Mouse (Mus musculus): ENCODE measurements around the gene Spata33. TPM values are rescaled to one million over a fixed set of nuclear protein-coding genes. Genes with fewer than 3 reads are reported as not detected.
"Not testable (repeated sequence)": the region's sequence is repeated elsewhere in the genome, so short reads cannot be mapped to it uniquely, and the experiment has no call there.

The Spata33 gene
- polyA plus RNA-seq, 1 experiment from 2014 or later: 3.3 TPM

- H3K4me2 ChIP-seq (ENCODE audit: low read depth, low read length); H3K4me3 ChIP-seq (replicated peaks; ENCODE audit: low read length); H3K27me3 ChIP-seq (ENCODE audit: control insufficient read depth, insufficient read depth, low read length); H3K9ac ChIP-seq (ENCODE audit: low read length); H3K27ac ChIP-seq (ENCODE audit: low read length); H3K9me3 ChIP-seq (replicated peaks; ENCODE audit: control insufficient read depth, low read length); H3K36me3 ChIP-seq (ENCODE audit: control insufficient read depth, insufficient read depth, low read length); H3K4me1 ChIP-seq (ENCODE audit: control insufficient read depth, insufficient read depth, low read length); ATAC-seq (ENCODE audit: insufficient read depth, low FRiP score): not testable (repeated sequence)
- 69% methylated on average over 5 of the region's 5 CpGs for WGBS
Observed at GRCm38 (mm10) chr8:123197016-123197415, 15.6 kb upstream of the Spata33 start.

DNA sequence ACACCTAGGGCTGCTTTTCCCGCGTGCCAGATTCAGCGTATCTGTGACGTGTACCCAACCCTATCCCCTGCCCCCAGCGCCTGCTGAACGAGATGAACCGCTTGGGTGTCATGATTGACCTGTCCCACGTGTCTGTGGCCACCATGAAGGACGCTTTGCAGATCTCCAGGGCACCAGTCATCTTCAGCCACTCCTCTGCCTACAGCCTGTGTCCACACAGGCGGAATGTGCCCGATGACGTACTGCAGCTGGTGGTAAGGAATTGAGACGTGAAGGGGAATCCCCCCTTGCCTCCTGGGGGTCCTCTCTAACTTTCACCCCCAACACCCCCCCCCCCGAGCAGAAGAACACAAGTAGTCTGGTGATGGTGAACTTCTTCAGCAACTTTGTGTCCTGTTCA lies 12.8 kb upstream of the Spata33 start:
- Histone ChIP-seq H3K4me1 (ENCODE audit: control insufficient read depth, insufficient read depth, low read length) (no peaks in the 10 kb centered on the region), H3K9me3 (replicated peaks; ENCODE audit: control insufficient read depth, low read length) (no peaks in the 10 kb centered on the region), H3K4me3 (replicated peaks; ENCODE audit: low read length) (no peak overlapping the region), H3K36me3 (ENCODE audit: control insufficient read depth, insufficient read depth, low read length) (no peaks in the 10 kb centered on the region), H3K9ac (ENCODE audit: low read length) (no peak overlapping the region), H3K27ac (ENCODE audit: low read length) (no peak overlapping the region), H3K27me3 (ENCODE audit: control insufficient read depth, insufficient read depth, low read length) (no peaks in the 10 kb centered on the region), H3K4me2 (ENCODE audit: low read depth, low read length) (no peak overlapping the region)
- ATAC-seq (ENCODE audit: insufficient read depth, low FRiP score): no peak
- WGBS: 50% methylated on average over 14 of the region's 14 CpGs

DNA sequence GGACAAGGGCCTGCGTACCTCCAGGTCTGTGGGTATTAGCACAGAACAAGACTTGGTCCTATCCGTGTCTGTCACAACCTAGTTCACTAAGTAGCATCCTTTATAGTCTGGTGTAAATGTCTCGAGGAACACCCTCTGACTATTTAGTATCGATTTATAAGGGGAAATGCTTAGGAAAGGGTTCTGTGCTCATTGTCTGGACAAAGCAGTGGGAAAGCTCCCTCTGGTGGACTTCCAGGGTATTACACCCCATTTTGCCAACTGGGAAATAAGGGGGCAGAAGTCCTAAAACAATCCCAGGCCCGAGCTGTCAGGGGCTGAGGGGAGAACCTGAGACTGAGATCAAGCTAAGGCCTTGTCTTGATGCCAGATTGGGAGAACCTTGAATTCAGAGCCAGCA lies 10.3 kb upstream of the Spata33 start:
- WGBS: 21% methylated on average over 5 of the region's 5 CpGs
- Histone ChIP-seq H3K36me3 (ENCODE audit: control insufficient read depth, insufficient read depth, low read length) (no peaks in the 10 kb centered on the region), H3K4me1 (ENCODE audit: control insufficient read depth, insufficient read depth, low read length) (no peaks in the 10 kb centered on the region), H3K9ac (ENCODE audit: low read length) (0 out of 2 replicates have a peak overlapping the region, but pooled peaks have one; percentile 10), H3K27me3 (ENCODE audit: control insufficient read depth, insufficient read depth, low read length) (no peaks in the 10 kb centered on the region), H3K4me3 (replicated peaks; ENCODE audit: low read length) (no peak overlapping the region), H3K9me3 (replicated peaks; ENCODE audit: control insufficient read depth, low read length) (no peaks in the 10 kb centered on the region), H3K4me2 (ENCODE audit: low read depth, low read length) (no peak overlapping the region), H3K27ac (ENCODE audit: low read length) (no peak overlapping the region)
- ATAC-seq (ENCODE audit: insufficient read depth, low FRiP score): no peak

DNA sequence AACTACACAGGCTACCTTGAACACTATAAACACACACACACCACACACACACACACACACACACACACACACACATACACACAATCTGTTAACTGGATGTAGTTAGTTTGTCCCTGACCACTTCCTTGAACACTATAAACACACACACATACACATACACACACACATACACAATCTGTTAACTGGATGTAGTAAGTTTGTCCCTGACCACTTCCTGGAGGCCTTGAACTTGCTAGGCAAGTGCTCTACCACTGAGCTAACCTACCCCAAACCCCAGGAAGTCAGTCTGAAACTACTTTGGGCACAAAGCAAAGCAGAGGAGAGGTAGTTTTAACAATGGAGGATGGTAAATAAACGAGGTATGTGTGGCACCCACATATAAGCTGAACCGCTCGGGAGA lies 9.1 kb upstream of the Spata33 start:
- Histone ChIP-seq H3K27me3 (ENCODE audit: control insufficient read depth, insufficient read depth, low read length) (no peaks in the 10 kb centered on the region), H3K27ac (ENCODE audit: low read length) (no peak overlapping the region), H3K9me3 (replicated peaks; ENCODE audit: control insufficient read depth, low read length) (no peaks in the 10 kb centered on the region), H3K4me2 (ENCODE audit: low read depth, low read length) (no peak overlapping the region), H3K36me3 (ENCODE audit: control insufficient read depth, insufficient read depth, low read length) (no peaks in the 10 kb centered on the region), H3K4me3 (replicated peaks; ENCODE audit: low read length) (no peak overlapping the region), H3K9ac (ENCODE audit: low read length) (no peak overlapping the region), H3K4me1 (ENCODE audit: control insufficient read depth, insufficient read depth, low read length) (no peaks in the 10 kb centered on the region)
- WGBS: 81% methylated on average over 3 of the region's 3 CpGs
- no peak for ATAC-seq (ENCODE audit: insufficient read depth, low FRiP score)

DNA sequence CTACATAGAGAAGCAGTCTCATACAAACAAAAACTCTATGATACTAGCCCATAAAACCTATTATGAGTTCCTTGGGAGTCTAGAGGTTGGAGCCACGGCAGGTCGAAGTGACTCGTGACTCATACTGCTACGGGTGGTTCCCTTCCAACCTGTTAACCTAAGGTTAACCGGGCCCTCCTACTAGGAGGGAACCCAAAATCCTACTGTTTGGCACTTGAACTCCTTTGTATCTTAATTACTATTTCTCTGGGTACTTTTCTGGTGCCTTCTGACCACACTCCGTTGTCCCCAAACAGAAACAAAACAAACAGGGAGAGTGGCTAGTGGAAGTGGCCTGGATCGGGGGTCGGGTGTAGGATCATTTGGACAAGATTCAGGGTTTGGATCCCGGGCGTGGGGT lies 756 bp upstream of the Spata33 start:
- Histone ChIP-seq H3K4me3 (replicated peaks; ENCODE audit: low read length) (peak overlapping the region; percentile 93), H3K4me2 (ENCODE audit: low read depth, low read length) (peak overlapping the region; percentile 79), H3K27me3 (ENCODE audit: control insufficient read depth, insufficient read depth, low read length) (no peaks in the 10 kb centered on the region), H3K4me1 (ENCODE audit: control insufficient read depth, insufficient read depth, low read length) (peaks cover 10% of the 10 kb centered on the region), H3K36me3 (ENCODE audit: control insufficient read depth, insufficient read depth, low read length) (0 out of 2 replicates have a peak, but pooled peaks cover 5% of the 10 kb centered on the region), H3K9me3 (replicated peaks; ENCODE audit: control insufficient read depth, low read length) (no peaks in the 10 kb centered on the region), H3K9ac (ENCODE audit: low read length) (peak overlapping the region; percentile 97), H3K27ac (ENCODE audit: low read length) (peak overlapping the region; percentile 66; the same call in 1 of the 2 replicates)
- WGBS: 38% methylated on average over 10 of the region's 10 CpGs
- no peak for ATAC-seq (ENCODE audit: insufficient read depth, low FRiP score)

GRCm38 (mm10) chr8:123213118-123213772 lies 613 bp downstream of the Spata33 start:
- no peak for ATAC-seq (ENCODE audit: insufficient read depth, low FRiP score)
- 16% methylated on average over 22 of the region's 22 CpGs for WGBS
- Histone ChIP-seq H3K4me2 (ENCODE audit: low read depth, low read length) (peak overlapping the region; percentile 92), H3K9ac (ENCODE audit: low read length) (peak overlapping the region; percentile 97), H3K4me1 (ENCODE audit: control insufficient read depth, insufficient read depth, low read length) (peaks cover 10% of the 10 kb centered on the region), H3K9me3 (replicated peaks; ENCODE audit: control insufficient read depth, low read length) (no peaks in the 10 kb centered on the region), H3K4me3 (replicated peaks; ENCODE audit: low read length) (peak overlapping the region; percentile 93), H3K27ac (ENCODE audit: low read length) (peak overlapping the region; percentile 41), H3K36me3 (ENCODE audit: control insufficient read depth, insufficient read depth, low read length) (0 out of 2 replicates have a peak, but pooled peaks cover 5% of the 10 kb centered on the region), H3K27me3 (ENCODE audit: control insufficient read depth, insufficient read depth, low read length) (no peaks in the 10 kb centered on the region)

GRCm38 (mm10) chr8:123215430-123215829 lies 2.8 kb downstream of the Spata33 start:
- Histone ChIP-seq H3K27me3 (ENCODE audit: control insufficient read depth, insufficient read depth, low read length) (no peaks in the 10 kb centered on the region), H3K4me3 (replicated peaks; ENCODE audit: low read length) (no peak overlapping the region), H3K4me1 (ENCODE audit: control insufficient read depth, insufficient read depth, low read length) (peaks cover 10% of the 10 kb centered on the region), H3K9ac (ENCODE audit: low read length) (no peak overlapping the region), H3K4me2 (ENCODE audit: low read depth, low read length) (no peak overlapping the region), H3K36me3 (ENCODE audit: control insufficient read depth, insufficient read depth, low read length) (no peaks in the 10 kb centered on the region), H3K9me3 (replicated peaks; ENCODE audit: control insufficient read depth, low read length) (no peaks in the 10 kb centered on the region), H3K27ac (ENCODE audit: low read length) (no peak overlapping the region)
- WGBS: 71% methylated on average over 3 of the region's 3 CpGs
- no peak for ATAC-seq (ENCODE audit: insufficient read depth, low FRiP score)

- WGBS: 54% methylated on average over 1 of the region's 1 CpGs
- no peaks in the 10 kb centered on the region for H3K36me3 ChIP-seq (ENCODE audit: control insufficient read depth, insufficient read depth, low read length)
- ATAC-seq (ENCODE audit: insufficient read depth, low FRiP score): no peak
- no peaks in the 10 kb centered on the region for H3K27me3 ChIP-seq (ENCODE audit: control insufficient read depth, insufficient read depth, low read length)
- H3K9ac ChIP-seq (ENCODE audit: low read length): no peak overlapping the region
- peaks cover 12% of the 10 kb centered on the region for H3K4me1 ChIP-seq (ENCODE audit: control insufficient read depth, insufficient read depth, low read length)
- H3K27ac ChIP-seq (ENCODE audit: low read length): no peak overlapping the region
- H3K9me3 ChIP-seq (replicated peaks; ENCODE audit: control insufficient read depth, low read length): no peaks in the 10 kb centered on the region
- no peak overlapping the region for H3K4me3 ChIP-seq (replicated peaks; ENCODE audit: low read length)
- H3K4me2 ChIP-seq (ENCODE audit: low read depth, low read length): no peak overlapping the region
Observed at GRCm38 (mm10) chr8:123220917-123221316, 8.3 kb downstream of the Spata33 start.

GRCm38 (mm10) chr8:123224278-123225266 lies 11.9 kb downstream of the Spata33 start, which contains the start of gene Cdk10:
Cdk10 (plus strand) TSS chr8:123224842.
- H3K9ac ChIP-seq (ENCODE audit: low read length): peak within 1 kb of the TSS; percentile 90
- peak; percentile 90 for ATAC-seq (ENCODE audit: insufficient read depth, low FRiP score)
- H3K27ac ChIP-seq (ENCODE audit: low read length): peak within 1 kb of the TSS; percentile 88
- H3K27me3 ChIP-seq (ENCODE audit: control insufficient read depth, insufficient read depth, low read length): no peaks in the 10 kb centered on the region
- H3K4me2 ChIP-seq (ENCODE audit: low read depth, low read length): peak within 1 kb of the TSS; percentile 92
- H3K36me3 ChIP-seq (ENCODE audit: control insufficient read depth, insufficient read depth, low read length): no peaks in the 10 kb centered on the region
- peaks cover 12% of the 10 kb centered on the region for H3K4me1 ChIP-seq (ENCODE audit: control insufficient read depth, insufficient read depth, low read length)
- H3K4me3 ChIP-seq (replicated peaks; ENCODE audit: low read length): peak within 1 kb of the TSS; percentile 82
- no peaks in the 10 kb centered on the region for H3K9me3 ChIP-seq (replicated peaks; ENCODE audit: control insufficient read depth, low read length)
- 1% methylated on average over 59 of the region's 59 CpGs for WGBS

Measured in stomach, embryonic 16.5 days (tissue).